Mouse (Mus musculus): ENCODE measurements around the gene Kiss1. TPM values are rescaled to one million over a fixed set of nuclear protein-coding genes. Genes with fewer than 3 reads are reported as not detected.

The Kiss1 gene
- polyA plus RNA-seq, 1 experiment, result not detected

DNA sequence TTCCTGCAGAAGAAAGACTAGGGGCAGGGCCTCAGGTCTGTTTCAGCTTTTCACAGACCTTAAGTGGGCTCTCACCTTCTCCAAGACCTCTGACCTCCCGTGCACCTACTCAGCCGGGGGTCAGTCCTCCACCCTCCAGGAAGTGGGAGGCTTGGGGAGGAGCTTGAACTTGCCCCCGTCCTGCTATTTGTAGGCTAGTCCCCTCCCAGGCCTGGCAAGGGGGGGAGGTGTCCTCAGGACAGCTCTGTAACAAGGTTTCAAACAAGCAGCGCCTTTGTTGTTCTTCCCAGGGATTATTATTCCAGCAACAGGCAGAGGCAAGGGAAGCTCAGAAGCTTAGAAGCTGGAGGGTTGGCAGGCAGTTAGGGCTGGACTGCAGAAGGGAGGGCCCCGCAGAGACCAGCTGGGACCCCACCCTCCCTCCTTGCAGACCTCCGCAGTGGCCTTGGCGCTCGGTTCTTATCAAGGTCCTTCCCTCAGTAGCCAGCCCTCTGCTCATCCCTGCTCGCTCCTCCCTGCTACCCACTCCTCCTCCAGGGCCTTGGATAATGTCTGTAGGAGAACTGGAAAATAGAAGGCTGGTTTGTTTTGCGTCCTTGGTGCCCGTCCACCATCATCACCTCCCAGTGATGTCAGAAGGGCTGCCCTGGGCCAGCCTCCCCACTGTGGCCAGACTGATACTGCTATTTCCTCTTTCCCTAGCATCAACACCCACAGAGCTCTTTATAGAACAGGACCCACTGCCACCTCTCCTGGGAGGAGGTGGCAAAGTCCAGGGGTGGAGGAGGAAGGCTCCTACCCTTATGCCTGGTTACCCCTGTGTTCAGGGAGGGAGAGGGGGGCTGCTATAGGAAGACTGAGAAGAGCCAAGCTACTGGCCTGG lies 46.2 kb downstream of the Kiss1 start:
- TF ChIP-seq GATA1 (IDR thresholded peaks at IDR 0.05; ENCODE audit: low read length), result no peak

GRCm38 (mm10) chr1:133368644-133369043 lies 47.0 kb downstream of the Kiss1 start:
- no peak for TF ChIP-seq GATA1 (IDR thresholded peaks at IDR 0.05; ENCODE audit: low read length)

DNA sequence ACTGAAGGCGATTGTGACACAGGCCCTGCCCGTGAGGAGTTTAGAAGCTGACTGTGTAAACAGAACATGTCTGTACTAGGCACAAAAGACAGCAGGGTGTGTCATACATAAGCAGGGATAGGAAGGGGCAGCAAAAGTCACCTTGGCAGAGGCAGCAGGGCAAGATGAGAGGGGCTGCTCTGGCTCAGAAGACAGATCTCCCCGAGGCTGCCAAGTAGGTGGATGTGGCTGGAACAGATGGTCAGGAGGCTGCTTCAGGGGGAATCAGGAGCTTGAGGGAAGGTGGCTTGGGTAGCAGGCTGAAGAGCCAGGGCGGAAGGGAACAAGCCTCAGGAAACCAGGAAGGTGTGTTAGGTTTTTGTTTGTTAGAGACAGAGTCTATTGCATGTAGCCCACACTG lies 48.7 kb downstream of the Kiss1 start:
- TF ChIP-seq GATA1 (IDR thresholded peaks at IDR 0.05; ENCODE audit: low read length), result no peak

DNA sequence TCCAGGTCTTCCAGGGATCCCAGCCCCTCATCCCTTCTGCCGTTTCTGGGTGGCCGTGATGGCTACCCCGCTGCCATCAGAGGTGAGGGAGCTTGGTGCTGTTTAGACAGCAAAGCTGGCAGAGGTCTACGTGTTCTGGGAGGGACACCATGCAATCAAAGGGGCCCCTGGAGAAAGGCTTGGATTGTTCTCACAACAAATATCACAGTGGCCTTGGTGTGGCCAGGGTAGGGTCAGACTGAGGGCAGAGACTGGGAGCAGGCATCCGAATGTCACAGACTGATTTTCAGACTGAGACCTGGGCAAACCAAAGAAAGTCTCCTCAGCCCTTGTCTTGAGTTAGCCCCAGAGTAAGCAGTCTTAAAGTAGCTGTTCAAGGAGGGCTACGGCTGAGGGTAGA lies 49.8 kb downstream of the Kiss1 start:
- no peak for TF ChIP-seq GATA1 (IDR thresholded peaks at IDR 0.05; ENCODE audit: low read length)

GRCm38 (mm10) chr1:133372113-133372512 lies 50.4 kb downstream of the Kiss1 start:
- TF ChIP-seq GATA1 (IDR thresholded peaks at IDR 0.05; ENCODE audit: low read length), result no peak

GRCm38 (mm10) chr1:133375696-133376346 lies 54.1 kb downstream of the Kiss1 start:
- no peak for TF ChIP-seq GATA1 (IDR thresholded peaks at IDR 0.05; ENCODE audit: low read length)

DNA sequence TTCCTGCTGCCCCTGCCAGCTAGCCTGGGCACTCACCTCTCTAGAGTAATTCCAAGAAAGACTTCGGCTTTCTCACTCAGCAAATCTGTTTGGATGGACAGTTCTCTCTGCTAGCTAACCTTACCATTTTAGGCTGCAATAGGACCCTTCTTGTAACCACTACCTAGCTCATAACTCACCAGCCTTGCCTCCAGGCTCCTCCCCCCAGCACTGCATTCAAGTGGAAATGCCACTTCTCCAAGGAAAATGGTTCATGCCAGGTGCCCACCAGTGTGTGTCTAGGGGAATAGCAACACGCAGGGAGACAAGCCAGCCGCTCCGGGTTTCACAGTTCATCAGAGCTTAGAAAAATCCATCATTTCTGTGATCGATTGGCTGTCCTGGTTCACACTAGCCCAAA lies 55.9 kb downstream of the Kiss1 start:
- no peak for TF ChIP-seq GATA1 (IDR thresholded peaks at IDR 0.05; ENCODE audit: low read length)

Other genes with a start within 250 kb of the Kiss1 start
- gene Ppp1r15b, start 190.7 kb upstream of the Kiss1 start, polyA plus RNA-seq (2012), result 40.0 and 44.4 TPM in 2 replicates
- gene Plekha6, start 157.7 kb upstream of the Kiss1 start, polyA plus RNA-seq (2012), result 0.46 and 0.54 TPM in 2 replicates
- not detected in 2 replicates for gene Golt1a, start 12.1 kb upstream of the Kiss1 start, polyA plus RNA-seq (2012)
- not detected in 2 replicates for gene Ren1, start 28.6 kb downstream of the Kiss1 start, polyA plus RNA-seq (2012)
- not detected in 2 replicates for gene Etnk2, start 41.7 kb downstream of the Kiss1 start, polyA plus RNA-seq (2012)
- 0.02 and 0.08 TPM in 2 replicates for gene Sox13, start 102.5 kb downstream of the Kiss1 start, polyA plus RNA-seq (2012)

Measured in G1E-ER4 (cell line).